Mouse (Mus musculus): ENCODE data around the gene Bnip1. TPM values are rescaled to one million over a fixed set of nuclear protein-coding genes. Genes with fewer than 3 reads are reported as not detected.

Gene Bnip1
- total RNA-seq (2021): 10 to 100 TPM; 32.7 to 35.5 TPM

DNA sequence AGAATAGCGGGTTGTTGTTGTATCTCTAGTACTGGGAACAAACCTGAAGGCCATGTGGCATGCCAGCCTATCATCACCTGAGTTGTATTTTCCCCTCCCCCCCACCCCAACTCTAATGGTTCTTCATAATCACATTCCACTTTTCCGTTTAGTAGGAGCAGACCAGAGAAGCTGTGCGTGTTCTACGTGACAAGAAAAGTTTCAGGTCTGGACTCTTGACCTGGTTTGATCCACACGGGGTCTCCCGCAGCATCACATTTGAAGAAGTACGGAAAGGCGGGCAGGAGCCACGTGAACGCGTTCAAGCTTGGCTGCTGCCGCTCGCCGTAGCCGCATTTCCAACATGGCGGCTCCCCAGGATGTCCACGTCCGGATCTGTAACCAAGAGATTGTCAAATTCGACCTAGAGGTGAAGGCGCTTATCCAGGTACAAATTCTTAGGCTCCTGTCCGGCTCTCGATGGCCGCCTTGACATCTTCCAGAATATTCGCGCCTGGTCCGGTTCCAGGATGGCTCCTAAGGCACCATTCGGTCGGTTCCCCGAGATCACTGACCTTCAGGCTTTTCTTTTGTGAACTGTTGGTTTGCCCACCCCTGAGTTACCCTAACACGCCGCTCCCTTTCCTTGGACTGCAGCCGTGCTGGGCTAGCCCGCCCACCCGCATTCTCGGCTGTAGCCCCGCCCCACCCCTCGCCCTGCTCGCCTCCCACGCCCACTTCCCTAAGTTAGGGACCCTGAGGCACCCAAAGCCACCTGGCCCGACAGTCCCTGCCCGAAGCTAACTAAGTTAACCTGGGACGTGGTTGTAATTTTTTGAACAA is at the start of gene Bnip1:
TSS of gene Bnip1 (plus strand) at position 317 of the 822 bp plus-strand sequence.
- DNase-seq: peak; percentile 77 to 78

DNA sequence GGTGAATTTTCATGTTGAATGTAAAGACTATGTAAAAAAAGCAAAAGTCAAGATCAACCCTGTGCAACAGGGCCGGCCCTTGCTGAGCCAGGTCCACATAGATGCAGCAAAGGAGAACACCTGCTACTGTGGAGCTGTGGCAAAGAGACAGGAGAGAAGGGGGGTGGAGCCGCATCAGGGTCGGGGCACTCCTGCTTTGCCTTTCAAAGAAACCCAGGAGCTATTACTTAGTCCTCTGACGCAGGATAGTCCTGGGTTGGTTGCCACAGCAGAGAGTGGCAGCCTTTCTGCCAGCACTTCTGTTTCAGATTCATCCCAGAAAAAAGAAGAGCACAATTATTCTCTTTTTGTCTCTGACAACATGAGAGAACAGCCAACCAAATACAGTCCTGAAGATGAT is 38.3 kb upstream of the Bnip1 start:
- no peak for DNase-seq

DNA sequence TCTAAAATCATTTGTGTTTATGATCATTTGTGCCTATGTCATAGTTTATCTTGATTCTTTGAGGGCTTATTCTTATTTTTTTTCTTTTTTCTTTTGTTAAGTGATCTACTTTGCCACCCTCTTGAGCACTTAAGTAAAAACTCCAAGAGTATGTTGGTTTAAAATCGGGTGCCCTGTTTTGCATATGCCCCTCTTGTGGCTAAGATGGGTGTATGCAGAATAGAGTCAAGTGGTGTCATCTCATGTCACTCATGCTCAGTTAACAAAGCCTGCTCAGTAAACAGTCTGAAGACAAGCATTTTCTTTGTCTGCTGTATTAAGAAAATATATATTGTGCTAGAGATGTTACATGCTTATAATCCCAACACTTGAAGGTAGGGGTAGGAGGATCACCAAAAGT is 37.6 kb upstream of the Bnip1 start:
- no peak for DNase-seq

DNA sequence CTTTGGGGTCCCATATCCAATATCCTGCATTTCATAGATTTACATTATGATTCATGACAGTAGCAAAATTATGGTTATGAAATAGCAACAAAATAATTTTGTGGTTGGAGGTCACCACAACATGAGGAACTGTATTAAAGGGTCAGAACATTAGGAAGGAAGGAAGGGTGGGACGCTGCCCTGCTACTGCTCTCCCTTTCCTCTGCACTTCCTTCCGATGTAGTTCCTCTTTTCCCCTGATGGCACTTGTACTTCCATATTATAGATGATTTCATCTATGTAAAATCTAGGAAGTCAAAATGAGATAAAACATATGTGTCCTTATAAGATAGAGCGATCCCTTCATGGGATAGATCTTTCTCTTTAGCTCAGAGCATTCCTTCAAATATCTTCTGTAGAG is 30.9 kb upstream of the Bnip1 start:
- DNase-seq: no peak

DNA sequence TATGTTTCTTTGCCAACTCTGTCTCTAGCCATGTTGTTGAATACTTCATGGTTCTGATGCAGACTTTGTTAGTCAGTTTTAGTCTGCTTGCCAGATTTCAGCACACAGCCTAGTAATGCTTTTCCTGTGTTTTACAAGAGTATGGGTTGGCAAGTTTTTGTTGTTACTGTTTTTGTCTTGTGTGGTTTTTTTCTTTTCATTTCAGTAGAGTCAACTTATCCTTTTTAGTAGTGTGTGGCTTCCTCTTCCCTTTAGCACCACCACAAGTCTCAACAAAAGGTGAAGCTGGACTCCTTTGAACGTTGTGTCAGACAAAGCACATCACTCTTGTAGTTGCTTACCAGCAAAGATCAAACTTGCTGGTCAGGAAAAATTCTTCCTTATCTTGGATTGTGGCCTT is 28.6 kb upstream of the Bnip1 start:
- no peak for DNase-seq

DNA sequence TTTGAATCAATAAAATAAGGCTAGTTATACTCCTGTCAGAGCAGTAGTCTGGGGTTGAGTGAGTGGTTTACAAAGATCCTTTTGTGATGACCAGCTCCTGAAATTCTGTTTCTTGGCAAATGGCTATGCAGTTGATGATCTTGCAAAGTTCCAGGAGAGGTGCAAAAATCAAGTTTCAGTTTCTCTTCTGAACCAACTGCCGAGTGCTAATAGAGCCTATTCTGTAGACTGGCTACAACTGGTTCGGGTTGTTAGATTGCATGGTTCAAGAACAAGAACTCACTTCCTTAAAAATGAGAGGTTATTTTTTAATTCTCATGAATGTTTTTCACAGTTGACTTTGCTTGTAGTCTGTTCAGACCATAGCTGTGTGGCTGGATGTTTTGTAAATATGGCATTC is 27.4 kb upstream of the Bnip1 start:
- no peak for DNase-seq

DNA sequence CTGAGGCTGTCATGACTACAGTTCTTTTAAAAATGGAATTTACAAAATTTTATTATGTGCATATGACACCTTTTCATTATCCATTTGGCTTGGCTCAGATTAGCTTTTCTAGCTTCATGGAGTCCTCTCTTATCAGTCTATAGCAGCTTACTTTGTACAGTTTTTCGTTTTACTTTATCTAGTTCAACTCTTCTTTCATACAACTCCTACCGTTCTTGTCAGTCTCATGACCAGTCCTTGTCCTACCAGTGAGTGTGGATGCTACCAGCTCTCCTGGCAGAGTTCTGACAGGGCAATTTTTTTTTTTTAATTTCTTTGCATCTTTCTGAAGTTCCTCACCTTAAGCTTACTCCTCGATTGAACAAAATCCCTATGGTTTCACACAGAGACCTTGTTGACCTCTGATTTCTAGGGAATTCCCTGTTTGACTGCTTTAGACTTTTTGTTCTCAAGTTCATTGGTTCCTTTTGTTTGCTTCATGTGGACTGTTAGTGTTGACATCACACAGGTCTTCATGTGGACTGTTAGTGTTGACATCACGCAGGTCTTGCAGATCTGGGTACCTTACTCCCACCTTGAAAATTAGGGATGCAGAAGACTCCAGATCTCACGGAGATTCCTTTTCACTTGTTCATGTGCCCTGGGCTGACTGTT is 13.6 kb upstream of the Bnip1 start:
- DNase-seq: no peak

DNA sequence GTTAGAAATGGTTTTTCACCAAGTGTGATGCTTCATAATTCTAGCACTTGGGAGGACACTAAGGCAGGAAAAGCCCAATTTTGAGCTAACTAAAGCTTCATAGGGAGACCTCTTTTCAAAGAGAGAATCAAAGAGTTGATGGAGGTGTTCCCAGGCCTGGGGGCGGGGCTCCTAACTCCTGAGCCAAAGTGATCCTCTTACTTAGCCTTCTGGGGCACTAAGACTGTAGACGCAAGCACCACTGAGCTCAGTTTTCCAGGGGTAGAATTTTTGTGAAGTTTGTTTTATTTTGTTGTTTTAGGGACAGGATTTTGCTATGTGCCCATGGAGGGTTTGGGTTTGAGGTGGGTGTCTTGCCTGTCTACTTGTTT is 13.1 kb upstream of the Bnip1 start:
- DNase-seq: no peak

DNA sequence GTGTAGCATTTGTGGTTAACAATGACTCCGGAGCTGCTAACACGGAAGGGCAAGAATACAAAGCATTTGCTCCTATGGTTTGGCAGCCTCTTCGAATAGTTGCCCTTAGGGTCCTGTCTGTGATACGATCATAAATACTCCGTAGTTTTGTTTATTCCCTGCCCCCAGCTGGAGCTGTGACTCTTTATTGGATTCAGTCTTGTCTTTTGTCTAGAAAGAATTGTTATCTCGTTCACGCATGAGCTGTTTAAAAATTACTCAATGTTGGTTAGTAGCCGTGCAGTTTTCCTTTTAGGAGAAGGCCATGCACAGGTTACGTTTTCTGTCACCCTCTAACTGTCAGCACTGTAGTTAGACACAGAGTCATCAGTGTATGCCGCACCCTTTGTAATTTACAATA is 4.7 kb upstream of the Bnip1 start:
- no peak for DNase-seq

DNA sequence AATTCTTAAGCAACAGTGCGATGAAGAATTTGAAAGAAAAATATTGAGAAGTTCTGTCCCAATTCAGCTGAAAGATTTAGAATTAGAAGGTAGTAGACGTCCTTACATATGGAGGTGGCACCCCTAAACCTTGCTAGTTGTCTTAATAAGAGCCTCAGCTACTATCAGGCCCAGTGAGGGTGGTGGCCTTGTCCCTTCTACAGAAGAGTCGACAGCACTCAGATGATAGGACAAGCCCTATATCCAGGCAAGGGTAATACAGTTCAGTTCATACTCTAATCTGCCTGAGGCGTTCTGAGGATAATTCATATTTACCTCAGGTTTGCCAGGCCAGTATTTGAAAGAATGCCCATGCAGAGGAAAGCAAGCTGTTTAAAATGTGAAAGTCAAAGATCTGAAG is 2.9 kb upstream of the Bnip1 start:
- DNase-seq: no peak

DNA sequence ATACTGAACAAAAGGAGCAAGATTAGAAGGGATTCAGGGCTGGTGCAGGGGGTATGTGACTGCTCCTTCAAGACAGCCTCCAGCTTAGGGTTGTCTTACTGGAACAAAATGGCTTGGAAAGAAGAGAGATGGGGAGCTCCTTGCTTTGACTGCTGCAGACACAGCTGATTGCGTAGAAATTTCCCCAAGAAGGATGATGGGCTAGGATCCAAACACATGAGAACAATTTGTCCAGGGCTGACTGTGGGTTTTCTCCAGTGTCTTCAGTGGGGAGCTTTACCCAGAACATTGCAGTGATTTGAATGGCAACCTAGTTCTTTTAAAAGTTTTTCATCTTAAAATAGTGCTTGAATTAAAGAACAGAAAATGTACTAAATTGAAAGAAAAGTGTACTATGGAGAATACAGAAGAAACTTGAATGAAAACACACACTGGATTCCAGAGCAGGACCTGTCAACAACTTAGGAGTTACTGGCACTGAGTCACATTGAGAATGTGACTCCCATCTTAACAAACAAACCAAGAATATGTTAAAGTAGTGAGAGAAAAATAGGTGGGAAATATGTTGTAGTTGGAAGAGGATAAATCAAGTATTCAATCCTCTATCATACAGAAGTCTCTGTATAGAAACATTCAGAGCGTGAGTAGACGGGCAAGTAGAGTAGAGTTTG is 2.3 kb upstream of the Bnip1 start:
- no peak for DNase-seq

DNA sequence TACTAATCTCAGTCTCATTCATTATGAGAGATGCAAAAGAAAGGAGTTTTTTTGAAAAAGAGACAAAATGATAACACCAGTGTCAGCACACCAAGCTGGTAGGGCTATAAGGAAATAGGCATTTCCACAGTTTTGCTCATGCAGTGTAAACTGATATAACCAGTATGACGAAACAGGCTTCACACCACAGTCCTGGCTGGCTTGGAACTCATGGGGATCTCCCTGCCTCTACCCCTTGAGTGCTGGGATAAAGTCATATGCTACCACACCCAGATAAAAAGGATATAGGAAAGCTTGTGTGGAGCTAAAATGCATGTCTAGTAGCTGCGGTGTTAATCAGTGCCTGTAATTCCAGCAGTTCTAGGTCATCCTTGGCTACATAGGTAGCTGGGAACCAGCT is 1.4 kb upstream of the Bnip1 start:
- no peak for DNase-seq

DNA sequence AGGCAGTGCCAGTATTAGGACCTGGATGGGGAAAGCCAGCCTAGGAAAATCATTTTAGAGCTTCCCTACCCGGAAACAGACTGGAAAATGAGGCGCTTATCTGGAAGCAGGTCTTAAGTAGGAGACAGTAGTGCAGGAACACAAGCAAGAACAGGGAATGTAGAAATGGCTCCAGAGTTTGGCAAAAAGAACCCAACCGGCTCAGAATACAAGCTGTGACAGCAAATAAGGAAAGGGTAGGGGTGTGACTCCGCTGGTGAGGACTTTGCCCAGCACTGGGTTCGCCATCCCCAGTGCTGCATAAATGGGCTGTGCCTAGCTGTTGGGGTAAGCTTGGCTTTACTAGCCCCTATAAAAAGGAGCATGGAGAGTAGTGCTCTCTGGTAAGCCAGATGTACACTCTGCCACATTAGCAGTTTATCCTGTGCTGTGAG is 761 bp downstream of the Bnip1 start:
- no peak for DNase-seq

DNA sequence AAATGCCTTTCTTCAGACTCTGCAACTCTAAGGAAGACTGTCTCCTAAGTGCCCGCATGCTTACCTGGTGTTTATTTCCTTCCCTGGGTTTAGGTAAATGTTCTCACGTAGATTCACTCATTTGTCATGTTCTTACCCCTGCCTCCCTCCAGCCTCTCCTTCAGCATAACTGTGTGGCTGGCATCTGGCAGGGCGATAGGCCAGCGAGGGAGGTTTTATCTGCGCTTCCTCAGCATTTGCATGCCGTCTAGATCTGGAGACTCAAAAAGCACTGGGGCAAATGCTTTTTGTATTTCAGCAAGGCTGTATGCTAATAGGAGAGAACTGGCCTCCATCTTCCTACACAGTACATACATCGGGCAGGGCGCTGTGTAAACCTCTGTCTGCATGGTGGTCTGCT is 3.7 kb downstream of the Bnip1 start:
- no peak for DNase-seq

DNA sequence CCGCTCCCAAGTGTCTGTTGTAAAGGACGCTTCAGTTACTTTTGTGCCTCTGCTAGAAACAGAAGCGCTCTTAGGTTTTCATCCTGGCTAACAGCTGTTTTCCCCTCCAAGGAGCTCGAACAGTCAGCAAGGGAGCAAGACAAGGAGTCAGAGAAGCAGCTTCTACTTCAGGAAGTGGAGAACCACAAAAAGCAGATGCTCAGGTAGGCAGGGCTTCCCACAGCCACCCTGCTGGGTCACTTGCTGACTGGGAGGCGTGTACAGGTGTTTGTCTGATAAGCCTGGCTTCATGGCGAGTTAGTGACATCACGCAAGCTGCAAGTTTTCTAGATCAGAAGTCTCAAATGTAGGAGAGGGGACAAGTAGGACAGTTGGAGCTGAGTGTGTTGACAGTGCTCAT is 5.7 kb downstream of the Bnip1 start:
- no peak for DNase-seq

DNA sequence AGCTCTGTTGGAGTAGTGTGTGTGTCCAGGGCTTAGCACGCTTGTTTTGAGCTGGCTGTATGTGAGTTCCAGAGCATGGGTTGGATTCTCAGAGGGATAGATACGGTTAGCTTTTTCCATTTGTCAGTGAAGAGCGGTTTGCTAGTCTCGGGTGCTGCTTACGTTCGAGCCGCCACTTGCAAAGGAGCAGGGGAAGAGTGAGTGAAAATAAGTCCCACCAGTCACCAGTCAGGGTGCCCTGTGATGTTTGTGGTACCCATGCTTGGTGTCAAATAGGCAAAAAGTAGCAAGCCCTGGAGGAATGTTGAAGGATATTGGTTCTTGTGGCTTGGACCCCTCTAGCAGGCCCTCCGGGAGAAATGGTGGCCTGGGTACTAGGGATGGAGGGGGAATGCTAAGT is 8.1 kb downstream of the Bnip1 start:
- no peak for DNase-seq

DNA sequence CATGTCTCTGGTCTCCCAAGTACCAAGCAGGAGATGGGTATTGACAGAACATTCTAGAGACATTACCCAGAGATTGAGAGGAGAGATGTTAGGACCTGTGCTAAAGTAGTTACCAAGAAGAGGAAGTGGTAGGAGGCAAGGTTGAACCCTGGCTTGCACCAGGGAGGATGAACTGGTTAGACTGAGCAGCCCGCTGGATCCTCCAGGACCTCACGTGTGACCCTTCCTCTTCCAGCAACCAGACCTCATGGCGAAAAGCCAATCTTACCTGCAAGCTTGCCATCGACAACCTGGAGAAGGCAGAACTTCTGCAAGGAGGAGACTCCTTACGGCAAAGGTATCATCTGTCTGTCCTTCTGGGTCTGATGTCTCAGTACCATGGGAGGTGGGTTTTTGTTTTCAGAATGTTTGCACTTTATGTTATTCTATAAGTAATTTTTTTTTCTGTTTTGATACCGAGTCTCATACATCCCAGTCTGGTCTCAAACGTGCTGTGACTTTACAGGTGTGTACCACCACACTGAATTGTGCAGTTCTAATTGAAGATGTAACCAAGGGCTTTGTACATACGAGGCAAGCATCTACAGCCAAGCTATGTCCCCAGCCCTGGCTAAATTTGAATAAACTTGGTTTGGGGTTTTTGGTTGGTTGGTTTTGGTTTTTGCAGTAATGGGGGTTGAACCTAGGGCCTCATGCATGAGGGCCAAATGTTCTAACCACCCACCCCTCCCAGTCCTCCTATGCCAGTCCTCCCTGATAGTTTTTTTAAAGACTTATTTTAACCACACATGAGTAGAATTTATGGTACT is 8.8 kb downstream of the Bnip1 start:
- no peak for DNase-seq

DNA sequence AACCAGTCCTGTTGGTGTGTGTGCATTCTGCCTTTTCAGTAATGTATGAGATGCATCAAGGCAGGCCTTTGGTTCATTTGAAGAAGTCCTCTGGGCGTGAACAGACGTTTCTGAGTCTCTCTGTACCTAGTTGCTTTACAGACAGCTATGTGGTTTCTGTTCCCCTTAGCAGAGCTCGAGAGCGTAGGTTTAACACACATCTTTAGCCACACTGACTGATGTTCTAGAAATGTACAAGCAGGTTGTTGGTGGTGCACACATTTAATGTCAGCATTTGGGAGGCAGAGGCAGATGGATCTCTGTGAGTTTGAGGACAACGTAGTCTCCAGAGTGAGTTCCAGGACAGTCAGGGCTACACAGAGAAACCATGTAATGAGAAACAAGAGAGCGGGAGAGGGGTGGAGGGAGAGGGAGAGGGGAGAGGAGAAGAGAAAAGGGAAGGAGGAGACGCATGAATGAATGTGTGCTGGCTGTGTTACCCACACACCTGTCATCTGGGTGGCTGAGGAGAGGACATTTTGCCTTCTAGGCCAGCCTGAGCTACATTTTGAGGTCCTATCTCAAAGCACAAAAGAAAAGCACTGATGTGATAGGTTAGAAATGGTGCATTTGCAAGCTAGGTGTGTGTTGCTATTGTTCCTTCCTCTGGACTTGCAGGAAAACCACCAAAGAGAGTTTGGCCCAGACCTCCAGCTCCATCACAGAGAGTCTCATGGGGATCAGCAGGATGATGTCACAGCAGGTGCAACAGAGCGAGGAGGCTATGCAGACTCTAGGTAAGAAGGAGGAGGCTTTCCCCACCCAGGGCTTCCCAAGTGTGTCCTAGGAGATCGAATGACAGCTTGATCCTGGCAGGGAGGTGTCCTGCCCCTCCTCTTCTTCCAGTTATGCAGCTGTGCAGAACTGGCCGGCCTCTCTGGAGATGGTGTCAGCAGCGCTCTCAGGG is 9.7 kb downstream of the Bnip1 start:
- DNase-seq: no peak

DNA sequence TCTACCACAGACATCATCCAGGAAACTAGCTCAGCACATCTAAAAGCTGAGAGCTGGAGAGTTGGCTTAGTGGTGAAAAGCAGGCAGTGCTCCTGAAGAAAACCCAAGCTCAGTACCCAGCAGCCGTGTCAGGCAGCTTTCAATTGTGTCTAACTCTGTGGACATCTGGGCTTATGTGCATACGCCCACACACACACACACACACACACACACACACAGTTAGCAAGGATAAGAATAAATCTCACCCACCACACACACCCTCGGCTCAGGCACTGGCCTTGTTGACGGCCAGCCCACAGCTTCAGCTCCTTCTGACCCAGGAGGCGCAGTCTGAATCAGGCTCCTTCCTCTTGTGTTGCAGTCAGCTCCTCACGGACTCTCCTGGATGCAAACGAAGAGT is 10.7 kb downstream of the Bnip1 start:
- no peak for DNase-seq

DNA sequence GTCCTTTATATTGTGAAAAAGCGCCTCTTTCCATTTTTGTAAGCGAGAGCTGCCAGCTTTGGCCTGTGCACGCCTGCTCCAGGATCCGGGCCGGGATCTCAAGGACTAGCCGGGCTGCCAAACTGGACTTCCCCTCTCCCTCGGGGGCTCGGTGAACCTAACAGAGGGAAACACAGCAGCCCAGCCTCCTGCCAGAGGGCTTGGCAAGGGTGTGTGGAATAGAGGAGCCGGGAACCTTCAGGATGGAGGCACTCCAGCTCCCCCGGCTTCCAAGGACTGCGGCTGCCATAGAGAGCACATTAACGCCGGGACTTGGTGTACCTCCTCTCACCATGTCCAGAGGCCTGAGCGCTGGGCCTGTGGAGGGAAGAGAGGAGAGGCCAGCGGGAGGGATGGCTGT is 11.2 kb downstream of the Bnip1 start:
- peak in 1 of 2 experiments; percentile 15 for DNase-seq

DNA sequence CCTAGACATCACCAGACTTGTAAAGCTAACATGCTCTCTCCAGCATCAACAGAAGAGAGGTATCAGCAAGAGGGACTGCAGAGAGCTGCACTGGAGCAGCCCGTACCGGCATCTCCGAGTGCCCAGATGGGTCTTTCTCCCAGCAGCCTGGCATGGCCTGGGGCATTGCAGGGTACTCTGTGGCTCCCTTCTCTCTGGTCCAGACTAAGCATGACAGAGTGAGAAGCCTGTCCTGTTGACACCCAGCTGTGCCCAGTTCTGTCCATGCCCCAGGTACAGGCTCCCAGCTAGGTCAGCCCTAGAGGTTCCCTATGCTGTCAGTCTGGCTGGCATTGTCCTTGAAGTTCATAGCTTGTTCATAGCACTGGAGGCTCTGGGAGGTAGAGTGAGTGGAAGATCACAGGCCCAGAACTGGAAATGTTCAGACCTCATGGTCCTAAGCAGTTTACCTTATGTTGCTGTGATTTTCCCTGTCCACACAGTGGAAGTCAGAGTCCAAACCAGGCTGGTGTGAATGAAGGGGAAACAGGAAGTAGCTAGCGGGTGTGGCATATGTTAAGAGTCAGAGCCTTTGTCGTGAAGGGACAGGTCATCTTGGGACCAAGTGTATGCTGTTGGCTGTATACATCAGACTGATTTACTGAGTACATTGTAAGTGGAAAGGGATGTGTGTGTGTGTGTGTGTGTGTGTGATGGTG is 12.4 kb downstream of the Bnip1 start:
- DNase-seq: no peak

Measured in layer of hippocampus, postnatal 36 days (tissue).